Mouse (Mus musculus): ENCODE measurements around the gene Trp53bp2. TPM values are rescaled to one million over a fixed set of nuclear protein-coding genes. Genes with fewer than 3 reads are reported as not detected.

Gene Trp53bp2
- 20.5 and 28.1 TPM in 2 replicates for total RNA-seq (2014; fragmentation: Nextera tagmentation)
- total RNA-seq (2017) = 5.5 and 7.6 TPM in 2 replicates
- polyA plus RNA-seq (2012) = 10.1 and 16.7 TPM in 2 replicates

DNA sequence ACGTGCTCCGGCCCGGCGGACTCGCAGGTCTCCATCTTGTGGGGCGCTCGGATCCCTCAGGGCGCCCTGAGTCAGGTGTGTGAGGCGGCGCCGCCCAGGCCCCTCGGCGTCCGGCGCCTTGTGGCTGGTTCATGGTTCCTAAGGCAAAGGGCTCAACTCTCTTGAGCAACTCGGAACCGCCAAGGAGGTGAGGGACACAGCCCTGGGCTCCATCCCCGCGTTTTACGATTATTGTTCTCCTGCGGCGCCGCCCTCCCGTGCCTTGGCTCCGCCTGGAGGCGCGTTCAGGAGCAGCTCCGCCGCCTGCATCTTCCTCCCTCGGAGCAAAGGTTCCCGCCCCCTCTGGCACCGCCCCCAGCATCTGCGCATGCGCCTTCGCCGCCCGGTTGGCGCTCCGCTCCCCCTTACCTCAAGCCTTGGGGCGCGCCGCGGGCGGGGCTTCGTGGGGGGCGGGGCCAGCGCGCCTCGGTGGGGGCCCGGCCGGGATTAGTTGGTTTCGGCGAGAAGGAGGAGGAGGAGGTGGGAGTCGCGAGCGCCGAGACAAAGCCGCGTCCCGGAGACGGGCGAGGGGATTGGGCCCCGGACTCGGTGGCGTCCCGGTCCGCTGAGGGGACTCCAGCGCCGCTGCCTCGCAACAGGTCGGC, at the start of gene Trp53bp2:
TSS of gene Trp53bp2 (plus strand) at position 489 of the 644 bp plus-strand sequence.
- Histone ChIP-seq H3K4me3 (ENCODE audit: low read depth, low read length) (peak within 1 kb of the TSS; percentile 90), H3K9me3 (replicated peaks) (no peaks in the 10 kb centered on the region), H3K36me3 (replicated peaks) (peaks cover 4% of the 10 kb centered on the region), H3K4me1 (ENCODE audit: insufficient read depth, low read depth, low read length) (peaks cover 20% of the 10 kb centered on the region), H3K27me3 (ENCODE audit: insufficient read depth, low read length) (peaks cover 3% of the 10 kb centered on the region)
- TF ChIP-seq TAL1 (conservative IDR thresholded peaks at IDR 0.05; ENCODE audit: low read depth, low read length) (no peak), GATA1 (IDR thresholded peaks at IDR 0.05; ENCODE audit: borderline replicate concordance, low read length) (no peak)
- DNase-seq (ENCODE audit: low spot score) (peak; percentile 97), ATAC-seq (ENCODE audit: extremely low read depth, insufficient number of reproducible peaks, low FRiP score, poor library complexity, severe bottlenecking) (peak; percentile 90)

DNA sequence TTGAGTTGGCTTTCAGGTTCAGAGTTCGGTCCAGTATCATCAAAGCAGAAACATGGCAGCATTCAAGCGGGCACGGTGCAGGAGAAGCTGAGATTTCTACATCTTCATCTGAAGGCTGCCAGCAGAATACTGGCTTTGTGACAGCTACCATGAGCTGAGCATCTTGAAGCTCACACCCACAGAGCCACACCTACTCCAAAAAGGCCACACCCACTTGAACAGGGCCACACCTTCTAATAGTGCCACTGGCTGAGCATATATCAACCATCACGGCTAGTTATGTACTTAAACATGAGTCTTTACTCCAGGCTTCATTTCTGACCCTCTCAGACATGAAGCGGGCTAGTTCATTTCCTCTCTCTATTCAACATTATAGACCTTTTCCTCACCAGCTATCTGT, 46.3 kb upstream of the Trp53bp2 start:
- no peak for ATAC-seq (ENCODE audit: extremely low read depth, insufficient number of reproducible peaks, low FRiP score, poor library complexity, severe bottlenecking)
- no peak for DNase-seq (ENCODE audit: low spot score)
- Histone ChIP-seq H3K9me3 (replicated peaks) (no peaks in the 10 kb centered on the region), H3K4me3 (ENCODE audit: low read depth, low read length) (no peak overlapping the region), H3K4me1 (ENCODE audit: insufficient read depth, low read depth, low read length) (peaks cover 38% of the 10 kb centered on the region), H3K36me3 (replicated peaks) (no peaks in the 10 kb centered on the region), H3K27me3 (ENCODE audit: insufficient read depth, low read length) (peaks cover 12% of the 10 kb centered on the region; the same call in 1 of the 2 replicates)
- TF ChIP-seq GATA1 (IDR thresholded peaks at IDR 0.05; ENCODE audit: borderline replicate concordance, low read length) (no peak), TAL1 (conservative IDR thresholded peaks at IDR 0.05; ENCODE audit: low read depth, low read length) (no peak), CTCF (IDR thresholded peaks at IDR 0.05; ENCODE audit: low read depth, low read length) (no peak), GATA2 (IDR thresholded peaks at IDR 0.05; ENCODE audit: borderline replicate concordance, low read depth, low read length) (no peak), POLR2AphosphoS5 (IDR thresholded peaks at IDR 0.05; ENCODE audit: insufficient replicate concordance, low read depth, low read length) (no peak)

DNA sequence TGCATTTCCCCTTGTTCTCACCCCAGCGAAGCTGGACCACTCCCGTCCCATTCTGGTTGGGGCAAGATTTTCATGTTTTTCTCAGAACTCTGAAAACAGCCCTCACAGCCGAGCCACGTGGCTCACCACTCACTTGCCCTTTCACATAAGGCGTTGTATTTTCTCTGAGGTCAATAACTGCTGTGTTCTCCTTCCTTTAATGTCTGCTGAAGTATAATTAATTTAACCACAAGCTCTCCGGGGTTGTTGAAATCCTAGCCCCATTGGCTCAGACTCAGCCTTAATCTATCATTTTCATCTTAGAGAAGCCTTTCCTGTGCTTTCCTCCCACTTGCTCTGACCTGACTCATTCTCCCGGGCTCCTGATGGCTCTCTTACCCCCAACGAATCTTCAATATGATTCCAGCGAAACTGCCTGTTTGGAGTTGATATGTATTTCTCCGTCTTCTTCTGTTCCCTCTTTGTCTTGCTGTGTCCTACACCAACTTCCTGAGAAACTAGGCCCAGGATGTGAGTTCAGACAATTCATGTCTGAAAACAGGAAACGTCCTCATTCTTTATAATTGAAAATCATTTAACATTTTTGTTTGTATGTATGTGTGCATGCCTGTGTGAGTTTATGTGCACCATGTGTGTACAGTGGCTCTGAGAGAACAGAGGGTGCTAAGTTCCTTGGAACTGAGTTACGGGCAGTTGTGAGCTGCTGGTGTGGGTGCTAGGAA, 45.1 kb upstream of the Trp53bp2 start:
- Histone ChIP-seq H3K9me3 (replicated peaks) (no peaks in the 10 kb centered on the region), H3K36me3 (replicated peaks) (no peaks in the 10 kb centered on the region), H3K27me3 (ENCODE audit: insufficient read depth, low read length) (peaks cover 23% of the 10 kb centered on the region; the same call in 1 of the 2 replicates), H3K4me1 (ENCODE audit: insufficient read depth, low read depth, low read length) (peaks cover 30% of the 10 kb centered on the region), H3K4me3 (ENCODE audit: low read depth, low read length) (no peak overlapping the region)
- DNase-seq (ENCODE audit: low spot score) (peak; percentile 25), ATAC-seq (ENCODE audit: extremely low read depth, insufficient number of reproducible peaks, low FRiP score, poor library complexity, severe bottlenecking) (peak; percentile 90)
- no peak for TF ChIP-seq GATA1 (IDR thresholded peaks at IDR 0.05; ENCODE audit: borderline replicate concordance, low read length)
- TF ChIP-seq TAL1 (conservative IDR thresholded peaks at IDR 0.05; ENCODE audit: low read depth, low read length) = no peak
- no peak for TF ChIP-seq GATA2 (IDR thresholded peaks at IDR 0.05; ENCODE audit: borderline replicate concordance, low read depth, low read length)
- no peak for TF ChIP-seq POLR2AphosphoS5 (IDR thresholded peaks at IDR 0.05; ENCODE audit: insufficient replicate concordance, low read depth, low read length)
- TF ChIP-seq CTCF (IDR thresholded peaks at IDR 0.05; ENCODE audit: low read depth, low read length) = no peak

DNA sequence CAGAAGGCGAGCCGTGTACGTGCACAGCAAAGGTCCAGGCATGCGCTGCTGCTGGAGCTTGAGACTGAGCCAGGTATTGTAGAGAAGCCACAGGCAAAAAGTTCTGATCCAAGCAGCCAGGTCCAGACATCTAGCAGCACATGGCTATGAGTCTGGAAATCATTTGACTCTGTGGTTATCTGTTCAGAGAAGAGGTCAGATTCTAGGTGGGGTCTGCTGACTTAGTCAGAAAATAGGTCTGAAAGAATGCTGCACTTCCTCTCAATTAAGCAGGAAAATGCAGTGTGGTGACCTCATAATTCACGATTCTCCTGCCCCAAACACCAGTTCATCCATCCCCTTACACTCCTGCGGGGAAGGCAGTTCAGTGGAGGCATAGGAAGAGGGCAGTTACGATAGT, 40.7 kb upstream of the Trp53bp2 start:
- ATAC-seq (ENCODE audit: extremely low read depth, insufficient number of reproducible peaks, low FRiP score, poor library complexity, severe bottlenecking) = no peak
- Histone ChIP-seq H3K9me3 (replicated peaks) (no peaks in the 10 kb centered on the region), H3K36me3 (replicated peaks) (no peaks in the 10 kb centered on the region), H3K4me1 (ENCODE audit: insufficient read depth, low read depth, low read length) (peaks cover 25% of the 10 kb centered on the region), H3K27me3 (ENCODE audit: insufficient read depth, low read length) (peaks cover 33% of the 10 kb centered on the region; the same call in 1 of the 2 replicates), H3K4me3 (ENCODE audit: low read depth, low read length) (no peak overlapping the region)
- TF ChIP-seq POLR2AphosphoS5 (IDR thresholded peaks at IDR 0.05; ENCODE audit: insufficient replicate concordance, low read depth, low read length) (no peak), GATA2 (IDR thresholded peaks at IDR 0.05; ENCODE audit: borderline replicate concordance, low read depth, low read length) (no peak), TAL1 (conservative IDR thresholded peaks at IDR 0.05; ENCODE audit: low read depth, low read length) (no peak), GATA1 (IDR thresholded peaks at IDR 0.05; ENCODE audit: borderline replicate concordance, low read length) (no peak), CTCF (IDR thresholded peaks at IDR 0.05; ENCODE audit: low read depth, low read length) (no peak)
- DNase-seq (ENCODE audit: low spot score) = no peak

DNA sequence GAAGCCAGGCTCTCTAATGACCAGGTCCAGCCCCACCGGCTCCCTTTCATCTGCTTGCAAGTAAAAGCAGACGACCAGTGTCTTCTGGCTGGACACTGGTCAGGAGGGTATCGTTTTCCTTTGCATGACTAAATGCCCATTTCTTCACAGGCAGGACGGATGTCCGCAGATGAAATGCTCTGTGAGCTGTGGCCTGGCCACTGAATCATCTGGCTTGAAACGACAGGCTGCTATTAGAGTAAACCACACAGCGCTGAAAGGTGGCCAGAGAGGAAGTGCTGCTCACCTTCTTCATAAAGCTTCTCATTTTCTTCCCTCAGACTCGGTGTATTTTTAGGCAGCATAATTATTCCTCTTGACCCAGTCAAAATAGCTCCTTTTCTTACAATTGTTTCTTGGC, 40.2 kb upstream of the Trp53bp2 start:
- H3K36me3 ChIP-seq (replicated peaks) = no peaks in the 10 kb centered on the region
- H3K4me3 ChIP-seq (ENCODE audit: low read depth, low read length) = no peak overlapping the region
- TF ChIP-seq CTCF (IDR thresholded peaks at IDR 0.05; ENCODE audit: low read depth, low read length) (no peak), TAL1 (conservative IDR thresholded peaks at IDR 0.05; ENCODE audit: low read depth, low read length) (no peak), GATA2 (IDR thresholded peaks at IDR 0.05; ENCODE audit: borderline replicate concordance, low read depth, low read length) (no peak), GATA1 (IDR thresholded peaks at IDR 0.05; ENCODE audit: borderline replicate concordance, low read length) (no peak), POLR2AphosphoS5 (IDR thresholded peaks at IDR 0.05; ENCODE audit: insufficient replicate concordance, low read depth, low read length) (no peak)
- ATAC-seq (ENCODE audit: extremely low read depth, insufficient number of reproducible peaks, low FRiP score, poor library complexity, severe bottlenecking) = no peak
- H3K4me1 ChIP-seq (ENCODE audit: insufficient read depth, low read depth, low read length) = peaks cover 20% of the 10 kb centered on the region
- H3K27me3 ChIP-seq (ENCODE audit: insufficient read depth, low read length) = peaks cover 37% of the 10 kb centered on the region
- DNase-seq (ENCODE audit: low spot score) = no peak
- H3K9me3 ChIP-seq (replicated peaks) = no peaks in the 10 kb centered on the region

DNA sequence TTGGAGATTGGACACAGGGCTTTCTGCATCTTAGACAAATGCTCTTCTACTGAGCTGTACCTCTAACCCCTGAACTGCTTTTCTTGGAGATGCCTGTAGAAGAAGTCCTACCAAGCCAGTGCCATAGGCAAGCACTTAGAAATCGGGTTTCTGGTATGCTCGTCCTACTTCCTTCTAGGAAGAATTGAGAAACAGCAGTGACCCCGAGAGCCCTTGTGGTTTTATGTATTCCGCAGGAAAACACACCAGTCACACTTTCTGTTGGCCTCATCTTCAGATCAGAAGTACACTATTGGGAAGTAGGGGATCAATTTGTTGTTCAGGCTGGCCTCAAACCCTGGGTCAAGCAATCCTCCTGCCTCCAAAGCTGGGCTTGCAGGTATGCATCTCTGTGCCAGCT, 39.5 kb upstream of the Trp53bp2 start:
- 0 out of 2 replicates have a peak, but pooled peaks have one; percentile 18 for ATAC-seq (ENCODE audit: extremely low read depth, insufficient number of reproducible peaks, low FRiP score, poor library complexity, severe bottlenecking)
- no peak for TF ChIP-seq POLR2AphosphoS5 (IDR thresholded peaks at IDR 0.05; ENCODE audit: insufficient replicate concordance, low read depth, low read length)
- TF ChIP-seq GATA1 (IDR thresholded peaks at IDR 0.05; ENCODE audit: borderline replicate concordance, low read length) = no peak
- no peak for TF ChIP-seq TAL1 (conservative IDR thresholded peaks at IDR 0.05; ENCODE audit: low read depth, low read length)
- TF ChIP-seq CTCF (IDR thresholded peaks at IDR 0.05; ENCODE audit: low read depth, low read length) = no peak
- no peak for TF ChIP-seq GATA2 (IDR thresholded peaks at IDR 0.05; ENCODE audit: borderline replicate concordance, low read depth, low read length)
- DNase-seq (ENCODE audit: low spot score) = no peak
- no peak overlapping the region for H3K4me3 ChIP-seq (ENCODE audit: low read depth, low read length)
- H3K27me3 ChIP-seq (ENCODE audit: insufficient read depth, low read length) = peaks cover 38% of the 10 kb centered on the region
- H3K9me3 ChIP-seq (replicated peaks) = no peaks in the 10 kb centered on the region
- H3K36me3 ChIP-seq (replicated peaks) = no peaks in the 10 kb centered on the region
- H3K4me1 ChIP-seq (ENCODE audit: insufficient read depth, low read depth, low read length) = peaks cover 14% of the 10 kb centered on the region

Data from G1E (cell line).